Mouse (Mus musculus): Measurements from ENCODE around the gene Kdelc2. TPM values are rescaled to one million over a fixed set of nuclear protein-coding genes. Genes with fewer than 3 reads are reported as not detected.

The Kdelc2 gene
- total RNA-seq, 2 experiments from 2014 or later, result 5.5 to 6.1 TPM

DNA sequence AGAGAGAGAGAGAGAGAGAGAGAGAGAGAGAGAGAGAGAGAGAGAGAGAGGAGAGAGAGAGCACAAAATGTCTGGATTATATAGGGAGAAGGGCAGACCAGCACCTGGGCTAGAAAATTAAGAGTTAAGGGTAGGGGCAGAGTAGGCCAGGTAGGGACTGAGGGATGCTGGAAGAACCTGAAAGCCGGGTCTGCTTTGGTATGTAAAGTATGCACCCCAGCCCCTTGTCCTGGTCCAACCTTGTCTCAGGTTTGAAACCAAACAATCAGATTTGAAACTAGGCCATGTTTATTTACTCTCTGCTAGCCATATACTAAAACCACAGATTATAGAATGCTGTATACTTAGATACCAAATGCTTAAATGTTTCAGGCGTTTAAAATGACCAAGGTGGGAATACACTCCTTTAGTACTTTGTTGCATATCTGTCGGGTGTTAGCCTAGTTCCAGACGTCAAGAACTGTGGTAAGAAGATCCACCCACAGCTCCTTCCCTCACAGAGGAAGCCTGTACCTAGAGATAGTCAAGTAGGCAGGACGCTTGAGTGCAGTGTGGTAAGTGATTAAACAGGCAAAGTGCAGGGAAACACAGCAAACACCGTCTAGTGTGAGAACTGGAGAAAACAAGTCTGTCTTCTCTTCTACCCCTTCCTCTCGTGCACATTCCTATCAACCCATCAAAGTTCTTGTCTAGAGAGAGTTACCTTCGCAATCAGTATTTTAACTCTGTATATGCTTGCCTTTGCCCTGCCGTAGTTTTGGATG, 38.5 kb downstream of the Kdelc2 start:
- Histone ChIP-seq H3K27ac (no peak overlapping the region), H3K4me3 (no peak overlapping the region)
- TF ChIP-seq CTCF (conservative IDR thresholded peaks at IDR 0.05), result no peak
- no peak for DNase-seq (ENCODE audit: low spot score in 2 of 2)

DNA sequence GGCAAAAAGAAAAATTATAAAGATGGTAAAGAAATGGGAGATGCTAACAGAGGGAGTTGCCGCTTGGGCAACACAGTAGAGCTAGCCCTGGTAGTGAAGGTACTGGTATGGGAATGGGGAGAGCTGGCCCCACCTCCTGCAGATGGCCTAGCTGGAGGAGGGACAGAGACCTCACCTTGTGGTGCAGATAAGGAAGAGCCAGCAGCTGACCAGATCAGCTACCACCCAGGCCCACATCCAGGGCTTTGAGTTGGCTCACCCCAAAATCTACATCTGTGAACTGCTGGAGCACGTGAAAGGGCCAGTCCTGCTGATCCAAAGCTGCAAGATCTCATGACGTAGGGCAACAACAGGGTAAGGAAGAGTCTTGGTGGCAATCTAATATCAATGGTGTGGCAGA, 42.9 kb downstream of the Kdelc2 start:
- DNase-seq (ENCODE audit: low spot score in 2 of 2), result no peak

DNA sequence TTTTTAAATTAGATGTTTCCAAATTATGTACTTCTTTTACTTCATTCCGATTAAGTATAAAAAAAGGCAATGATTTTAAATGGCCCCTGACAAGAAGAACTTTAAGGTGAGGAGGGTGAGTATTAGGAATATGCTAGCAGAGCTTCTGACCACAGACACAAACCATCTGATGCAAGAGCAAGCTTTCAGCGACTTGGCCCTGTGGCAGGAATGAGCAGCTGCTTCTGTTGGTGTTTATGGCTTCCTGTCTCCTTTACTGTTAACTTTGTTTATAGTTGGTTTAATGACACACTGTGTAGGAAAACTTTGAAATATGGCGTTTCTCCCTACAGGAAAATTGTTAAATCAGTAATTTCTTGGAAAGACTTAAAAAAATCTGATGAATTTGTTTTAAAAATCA, 43.8 kb downstream of the Kdelc2 start:
- no peak for TF ChIP-seq CTCF (conservative IDR thresholded peaks at IDR 0.05)
- DNase-seq (ENCODE audit: low spot score in 2 of 2), result no peak
- Histone ChIP-seq H3K4me3 (no peak overlapping the region), H3K27ac (no peak overlapping the region)

More for the DNA sequence above, 42.9 kb downstream of the Kdelc2 start:
- TF ChIP-seq CTCF (conservative IDR thresholded peaks at IDR 0.05), result no peak
- Histone ChIP-seq H3K27ac (no peak overlapping the region), H3K4me3 (no peak overlapping the region)

DNA sequence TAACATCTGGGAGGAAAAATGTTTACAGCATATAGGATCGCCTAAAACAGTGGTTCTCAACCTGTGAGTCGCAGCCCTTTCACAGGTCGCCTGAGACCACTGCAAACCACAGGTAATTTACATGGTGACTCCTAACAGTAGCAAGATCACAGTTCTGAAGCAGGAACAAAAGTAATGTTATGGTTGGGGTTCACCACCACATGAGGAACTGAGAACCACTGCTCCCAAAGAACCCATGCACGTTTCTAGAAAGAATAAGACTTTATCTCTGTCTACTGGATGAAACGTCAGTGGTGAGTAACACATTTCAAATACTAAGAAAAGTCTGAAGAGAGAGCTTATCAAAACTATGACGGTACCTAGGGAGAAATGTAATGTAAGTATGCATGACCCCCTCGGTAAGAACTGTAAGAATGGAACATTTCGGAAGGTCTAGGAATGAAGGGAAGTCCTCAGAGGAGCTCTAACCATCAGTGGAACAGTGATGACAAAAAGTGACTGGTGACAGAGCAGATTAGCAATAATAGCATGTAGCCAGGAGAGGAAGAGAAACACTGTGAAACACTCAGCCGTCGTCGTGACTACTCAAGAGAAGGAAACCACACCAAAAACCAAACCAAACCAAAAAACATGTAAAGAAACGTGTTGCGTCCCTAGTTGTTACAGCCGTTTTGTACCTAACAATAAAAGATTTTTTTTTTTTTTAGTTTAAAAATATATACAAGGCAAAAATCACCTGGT, 52.2 kb downstream of the Kdelc2 start:
- TF ChIP-seq CTCF (conservative IDR thresholded peaks at IDR 0.05), result no peak
- no peak for DNase-seq (ENCODE audit: low spot score in 2 of 2)
- no peak overlapping the region for H3K4me3 ChIP-seq
- H3K27ac ChIP-seq, result no peak overlapping the region

DNA sequence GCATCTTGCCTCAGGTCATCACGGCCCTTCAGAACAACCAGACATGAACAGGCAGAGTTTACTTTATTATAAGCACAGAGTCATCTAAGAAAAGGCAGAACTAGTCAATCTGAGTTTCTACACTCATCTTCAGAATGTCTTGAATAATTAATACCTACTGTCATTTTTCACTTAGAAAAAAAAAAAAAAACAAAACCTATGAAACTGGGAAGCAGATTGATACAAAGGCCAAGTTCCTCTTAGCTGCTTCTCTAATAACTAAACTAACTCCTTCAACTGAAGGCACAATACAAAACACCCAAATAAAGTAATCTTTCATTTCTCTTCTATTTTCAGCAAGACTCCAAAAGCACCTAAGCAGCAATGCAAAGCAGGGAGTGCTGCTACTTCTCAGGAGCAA, 66.8 kb downstream of the Kdelc2 start:
- no peak overlapping the region for H3K27ac ChIP-seq
- H3K4me3 ChIP-seq, result no peak overlapping the region
- no peak for DNase-seq (ENCODE audit: low spot score in 2 of 2)
- TF ChIP-seq CTCF (conservative IDR thresholded peaks at IDR 0.05), result no peak

Small RNA genes within 50 kb of the gene (microRNA-seq; reads per million reads assigned to microRNA genes)
- 0 reads per million in 2 experiments for gene Mir130c

Other genes with a start within 250 kb of the Kdelc2 start
- 10 to 100 TPM; 20.1 to 21.6 TPM for gene Ddx10, start 136.0 kb upstream of the Kdelc2 start, total RNA-seq (2021)
- 1 to 10 TPM; 3.7 to 4.0 TPM for gene Exph5, start 82.4 kb upstream of the Kdelc2 start, total RNA-seq (2021)
- not detected for gene 4930550C14Rik, start 18.3 kb downstream of the Kdelc2 start, total RNA-seq (2021)
- 10 to 100 TPM; 18.9 to 20.5 TPM for gene Atm, start 152.7 kb downstream of the Kdelc2 start, total RNA-seq (2021)
- 10 to 100 TPM; 17.1 to 17.9 TPM for gene Npat, start 153.0 kb downstream of the Kdelc2 start, total RNA-seq (2021)
- gene Acat1, start 226.4 kb downstream of the Kdelc2 start, total RNA-seq (2021), result 10 to 100 TPM; 63.2 to 65.6 TPM